Mouse (Mus musculus) kidney, postnatal 25 days (tissue): ENCODE measurements at regions not wholly inside any gene's neighbourhood (a gene's known extent, or its start where the extent isn't known, plus 50 kb on each side); places are given as distances from the start of the nearest gene placed in this dataset.

Experiments used
- DNase-seq, 2 experiments: peaks; one replicate each; pipeline ENCODE4 v3.0.0; 2021; ENCODE audit warnings: mixed read lengths in 2 of 2

GRCm38 (mm10) chr10:66039410-66039809 is 1056.5 kb upstream of the Jmjd1c start:
- DNase-seq: peak; percentile 42 to 59
